Mouse (Mus musculus) embryo, embryonic 9.5 days (tissue): ENCODE measurements around the gene Agbl4.
A peak's percentile ranks its signal among the peaks of the same experiment; 100 is the strongest.
"Not testable (repeated sequence)": the region's sequence is repeated elsewhere in the genome, so short reads cannot be mapped to it uniquely, and the experiment has no call there.

Experiments
- DNase-seq: peaks from one replicate; pipeline ENCODE4 v3.0.0-alpha.2; 2017; ENCODE audit errors: extremely low spot score

Agbl4 gene

GRCm38 (mm10) chr4:110916565-110916964 is 519.1 kb downstream of the Agbl4 start:
- DNase-seq: peak; percentile 2

- DNase-seq: no peak
Observed at GRCm38 (mm10) chr4:110921013-110921412, 523.6 kb downstream of the Agbl4 start.

- DNase-seq: no peak
Observed at GRCm38 (mm10) chr4:111001641-111002040, 604.2 kb downstream of the Agbl4 start.

GRCm38 (mm10) chr4:111004719-111005479 is 607.4 kb downstream of the Agbl4 start:
- no peak for DNase-seq

- no peak for DNase-seq
Observed at GRCm38 (mm10) chr4:111019376-111019775, 621.9 kb downstream of the Agbl4 start.

GRCm38 (mm10) chr4:111067330-111067729 is 669.9 kb downstream of the Agbl4 start:
- no peak for DNase-seq

GRCm38 (mm10) chr4:111073738-111074497 is 676.5 kb downstream of the Agbl4 start:
- DNase-seq: no peak

GRCm38 (mm10) chr4:111074701-111075154 is 677.3 kb downstream of the Agbl4 start:
- DNase-seq: no peak

- DNase-seq: no peak
Observed at GRCm38 (mm10) chr4:111077810-111078209, 680.3 kb downstream of the Agbl4 start.

GRCm38 (mm10) chr4:111085330-111085729 is 687.9 kb downstream of the Agbl4 start:
- DNase-seq: no peak

- DNase-seq: no peak
Observed at GRCm38 (mm10) chr4:111136217-111137147, 739.0 kb downstream of the Agbl4 start.

GRCm38 (mm10) chr4:111147748-111148147 is 750.3 kb downstream of the Agbl4 start:
- no peak for DNase-seq

- DNase-seq: no peak
Observed at GRCm38 (mm10) chr4:111155859-111156258, 758.4 kb downstream of the Agbl4 start.

GRCm38 (mm10) chr4:111181478-111181877 is 784.0 kb downstream of the Agbl4 start:
- DNase-seq: no peak

- DNase-seq: no peak
Observed at GRCm38 (mm10) chr4:111200100-111200499, 802.6 kb downstream of the Agbl4 start.

GRCm38 (mm10) chr4:111215191-111215762 is 817.8 kb downstream of the Agbl4 start:
- DNase-seq: no peak

GRCm38 (mm10) chr4:111219030-111219429 is 821.6 kb downstream of the Agbl4 start:
- DNase-seq: not testable (repeated sequence)

GRCm38 (mm10) chr4:111219543-111219942 is 822.1 kb downstream of the Agbl4 start:
- not testable (repeated sequence) for DNase-seq

- no peak for DNase-seq
Observed at GRCm38 (mm10) chr4:111233849-111234248, 836.4 kb downstream of the Agbl4 start.

- DNase-seq: no peak
Observed at GRCm38 (mm10) chr4:111251917-111252316, 854.5 kb downstream of the Agbl4 start.

- DNase-seq: no peak
Observed at GRCm38 (mm10) chr4:111255499-111255898, 858.0 kb downstream of the Agbl4 start.
